Mouse (Mus musculus) forebrain, embryonic 13.5 days (tissue): ENCODE data around the gene Mef2a. TPM values are rescaled to one million over a fixed set of nuclear protein-coding genes. Genes with fewer than 3 reads are reported as not detected.

ENCODE experiments used
- ATAC-seq: fragments of 200-750 bp; cut with Nextera tagmentation; 2 replicates; pipeline ENCODE4 v1.8.0; 2017
- H3K27ac ChIP-seq: fragments of 300-500 bp; sonication (generic); 2 replicates; pipeline ENCODE4 v1.5.1; 2015; ENCODE audit warnings: inconsistent platforms, mild to moderate bottlenecking, moderate library complexity
- H3K27me3 ChIP-seq: fragments of 300-500 bp; sonication (generic); 2 replicates; pipeline ENCODE4 v1.6.1; 2015; ENCODE audit warnings: mild to moderate bottlenecking, inconsistent platforms
- H3K36me3 ChIP-seq: fragments of 300-500 bp; sonication (generic); 2 replicates; pipeline ENCODE4 v1.6.1; 2015; ENCODE audit warnings: mild to moderate bottlenecking, inconsistent platforms; ENCODE audit not compliant: poor library complexity, severe bottlenecking
- H3K4me1 ChIP-seq: fragments of 300-500 bp; sonication (generic); 2 replicates; pipeline ENCODE4 v1.6.1; 2015; ENCODE audit warnings: inconsistent platforms
- H3K4me2 ChIP-seq: fragments of 300-500 bp; sonication (generic); 2 replicates; pipeline ENCODE4 v1.6.1; 2015; ENCODE audit warnings: inconsistent platforms, mild to moderate bottlenecking, moderate library complexity
- H3K4me3 ChIP-seq: fragments of 300-500 bp; sonication (generic); 2 replicates; pipeline ENCODE4 v1.5.1; 2015; ENCODE audit warnings: mild to moderate bottlenecking, inconsistent platforms
- H3K9ac ChIP-seq: fragments of 300-500 bp; sonication (generic); 2 replicates; pipeline ENCODE4 v1.6.1; 2015; ENCODE audit warnings: mild to moderate bottlenecking, inconsistent platforms
- H3K9me3 ChIP-seq: fragments of 300-500 bp; sonication (generic); replicated peaks from 2 replicates; pipeline ENCODE4 v1.6.1; 2016; ENCODE audit warnings: inconsistent platforms
- WGBS: fragments of 180-500 bp; shearing (Covaris S2); methylation state at CpG from one replicate; pipeline ENCODE4 v1.1.7; 2015; 5-methylcytosine and 5-hydroxymethylcytosine counted together
- polyA plus RNA-seq: library from polyadenylated mRNA; unstranded; fragments of >200 nt; fragmentation: Nextera tagmentation; extraction: Ambion mirVana; gene quantifications from 2 replicates; pipeline ENCODE4 v1.2.1, GENCODE M21; 2015

Gene Mef2a
- polyA plus RNA-seq, 1 experiment from 2014 or later = 26.0 TPM

DNA sequence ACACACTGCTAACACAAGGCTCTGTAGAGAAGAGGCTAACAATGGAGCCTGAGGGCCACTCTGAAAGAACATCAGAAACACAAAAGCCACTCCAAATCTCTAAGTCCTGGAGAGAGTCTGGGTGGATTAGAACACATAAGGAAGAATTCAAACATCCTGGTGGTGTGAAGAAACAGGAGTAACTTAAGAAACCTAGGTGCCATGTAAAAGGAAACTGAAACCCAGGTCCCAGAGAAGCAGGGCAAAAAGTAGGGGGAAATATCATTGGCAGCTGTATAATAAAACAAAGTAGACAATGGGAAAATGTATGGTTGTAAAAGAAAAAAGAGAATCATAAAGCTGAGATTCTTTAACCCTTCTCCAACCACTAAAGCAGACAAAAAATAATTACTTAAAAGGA is 12.8 kb downstream of the Mef2a start:
- H3K9me3 ChIP-seq = peaks cover 6% of the 10 kb centered on the region
- no peak overlapping the region for H3K4me3 ChIP-seq
- no peak overlapping the region for H3K4me2 ChIP-seq
- no peak overlapping the region for H3K27ac ChIP-seq
- peaks cover 6% of the 10 kb centered on the region; the same call in 1 of the 2 replicates for H3K36me3 ChIP-seq
- ATAC-seq = no peak
- no peak overlapping the region for H3K9ac ChIP-seq
- H3K4me1 ChIP-seq = no peaks in the 10 kb centered on the region
- no peaks in the 10 kb centered on the region for H3K27me3 ChIP-seq

DNA sequence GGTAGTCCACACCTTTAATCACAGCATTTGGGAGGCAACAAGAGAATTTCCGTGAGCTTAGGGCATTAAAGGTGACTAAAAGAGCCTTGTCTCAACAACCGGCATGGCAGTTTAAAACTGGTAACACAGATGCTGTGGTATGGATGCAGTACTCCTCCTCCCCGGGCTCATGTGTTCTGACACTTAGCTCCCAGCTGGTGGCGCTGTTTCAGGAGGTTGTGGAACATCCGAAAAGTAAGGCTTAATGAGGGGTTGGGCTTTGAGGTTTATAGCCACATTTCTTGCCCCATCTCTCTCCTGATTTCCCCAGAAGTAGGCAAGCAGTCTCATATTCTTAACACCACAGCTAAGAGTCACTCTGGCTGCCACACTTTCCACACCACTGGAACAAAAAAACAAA is 16.8 kb downstream of the Mef2a start:
- H3K4me2 ChIP-seq = no peak overlapping the region
- H3K9me3 ChIP-seq = peaks cover 6% of the 10 kb centered on the region
- 96% methylated on average over 5 of the region's 5 CpGs for WGBS
- no peaks in the 10 kb centered on the region for H3K27me3 ChIP-seq
- H3K27ac ChIP-seq = no peak overlapping the region
- ATAC-seq = no peak
- H3K4me1 ChIP-seq = no peaks in the 10 kb centered on the region
- H3K9ac ChIP-seq = no peak overlapping the region
- no peak overlapping the region for H3K4me3 ChIP-seq
- peaks cover 6% of the 10 kb centered on the region; the same call in 1 of the 2 replicates for H3K36me3 ChIP-seq

DNA sequence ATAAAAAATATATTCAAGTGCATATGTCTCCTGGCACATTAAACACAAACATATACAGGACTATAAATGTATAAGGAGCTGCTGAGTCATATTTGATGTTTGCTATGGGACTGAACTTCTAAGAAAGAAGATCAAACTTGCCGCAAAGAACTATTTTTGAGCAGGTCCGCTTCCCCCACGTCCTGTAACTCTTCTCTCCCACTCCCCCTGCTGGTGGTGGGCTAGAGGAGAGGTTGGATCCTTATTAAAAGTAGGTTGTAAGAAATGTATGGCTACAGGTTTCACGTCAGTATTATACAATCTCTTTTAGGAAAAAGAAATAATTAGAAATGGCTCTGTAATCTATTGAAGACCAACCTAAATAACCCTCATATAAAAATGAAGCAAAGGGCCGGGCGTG is 19.0 kb downstream of the Mef2a start:
- no peak for ATAC-seq
- Histone ChIP-seq H3K9me3 (peaks cover 6% of the 10 kb centered on the region), H3K9ac (no peak overlapping the region), H3K27me3 (no peaks in the 10 kb centered on the region), H3K4me1 (no peaks in the 10 kb centered on the region), H3K4me2 (no peak overlapping the region), H3K36me3 (peaks cover 6% of the 10 kb centered on the region; the same call in 1 of the 2 replicates), H3K4me3 (no peak overlapping the region), H3K27ac (no peak overlapping the region)
- 90% methylated on average over 6 of the region's 6 CpGs for WGBS

DNA sequence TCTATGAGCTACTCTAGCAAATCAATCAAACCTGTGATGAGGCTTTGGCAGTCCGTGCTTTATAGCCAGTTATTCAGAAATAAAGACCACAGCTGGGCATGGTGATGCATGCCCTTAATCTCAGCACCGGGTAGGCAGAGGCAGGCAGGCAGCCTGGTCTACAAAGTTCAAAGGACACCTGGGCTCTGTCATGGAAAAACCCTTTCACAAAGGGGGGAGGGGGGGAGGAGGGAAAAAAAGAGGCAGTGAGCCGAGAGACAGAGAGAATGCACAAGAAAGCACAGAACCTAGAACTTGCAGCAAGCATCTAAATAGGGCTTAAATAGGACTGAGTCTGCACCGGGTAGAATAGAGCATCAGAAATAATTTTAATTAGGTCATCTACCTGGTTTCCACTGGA is 19.7 kb downstream of the Mef2a start:
- 76% methylated on average over 4 of the region's 4 CpGs for WGBS
- Histone ChIP-seq H3K9me3 (peaks cover 6% of the 10 kb centered on the region), H3K36me3 (peaks cover 6% of the 10 kb centered on the region; the same call in 1 of the 2 replicates), H3K4me2 (no peak overlapping the region), H3K4me3 (no peak overlapping the region), H3K27me3 (no peaks in the 10 kb centered on the region), H3K4me1 (no peaks in the 10 kb centered on the region), H3K27ac (no peak overlapping the region), H3K9ac (no peak overlapping the region)
- no peak for ATAC-seq

DNA sequence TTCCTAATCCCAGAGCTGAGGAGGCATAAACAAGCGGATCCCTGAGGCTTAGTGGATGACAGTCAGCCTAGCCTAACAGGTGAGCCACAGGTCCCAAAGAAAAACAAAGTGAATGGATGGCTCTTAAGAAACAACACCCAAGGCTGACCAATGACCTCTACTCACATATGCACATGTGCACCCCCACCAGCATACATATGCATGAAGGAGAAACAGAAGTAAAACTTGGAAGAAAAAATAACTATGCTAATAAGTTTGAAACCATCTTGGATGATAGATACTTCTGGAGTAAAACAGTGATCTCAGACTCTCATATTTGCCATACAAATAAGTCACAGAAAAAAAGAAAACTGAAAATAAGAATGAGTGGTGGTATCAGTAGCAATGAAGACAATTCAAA is 28.2 kb downstream of the Mef2a start:
- H3K9ac ChIP-seq = no peak overlapping the region
- H3K36me3 ChIP-seq = peaks cover 2% of the 10 kb centered on the region
- WGBS = 82% methylated on average over 1 of the region's 1 CpGs
- ATAC-seq = no peak
- no peaks in the 10 kb centered on the region for H3K9me3 ChIP-seq
- H3K4me2 ChIP-seq = no peak overlapping the region
- H3K4me1 ChIP-seq = no peaks in the 10 kb centered on the region
- H3K27me3 ChIP-seq = no peaks in the 10 kb centered on the region
- no peak overlapping the region for H3K4me3 ChIP-seq
- no peak overlapping the region for H3K27ac ChIP-seq

DNA sequence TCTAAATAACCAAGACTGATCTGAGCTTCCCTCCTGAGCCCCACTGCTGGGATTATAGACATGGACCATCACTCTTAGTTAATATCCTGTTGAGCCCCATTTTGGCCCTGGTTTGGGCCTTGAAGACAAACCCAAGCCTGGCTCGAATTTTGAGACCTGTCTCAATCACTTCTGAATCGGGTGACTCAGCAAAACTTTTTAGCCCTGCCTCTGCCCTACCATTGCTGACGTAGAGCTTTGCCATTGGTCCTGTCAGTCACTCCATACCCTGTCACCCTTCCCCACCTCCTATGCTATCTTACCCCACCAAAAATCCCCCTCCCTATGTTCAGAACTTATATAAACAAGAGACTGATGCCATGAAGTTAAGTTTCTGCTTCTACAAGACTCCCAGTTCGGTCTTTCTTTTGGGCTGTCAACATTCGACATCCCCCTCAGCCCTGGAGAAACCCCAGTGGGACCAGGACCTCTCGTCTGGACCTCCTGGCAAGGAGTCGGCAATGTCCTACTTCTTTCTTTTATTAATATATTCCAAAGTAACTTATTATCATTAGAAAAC is 30.5 kb downstream of the Mef2a start:
- no peak for ATAC-seq
- Histone ChIP-seq H3K36me3 (peaks cover 2% of the 10 kb centered on the region), H3K4me3 (no peak overlapping the region), H3K9me3 (no peaks in the 10 kb centered on the region), H3K27me3 (no peaks in the 10 kb centered on the region), H3K4me1 (no peaks in the 10 kb centered on the region), H3K9ac (no peak overlapping the region), H3K27ac (no peak overlapping the region), H3K4me2 (no peak overlapping the region)
- WGBS = 92% methylated on average over 7 of the region's 7 CpGs

DNA sequence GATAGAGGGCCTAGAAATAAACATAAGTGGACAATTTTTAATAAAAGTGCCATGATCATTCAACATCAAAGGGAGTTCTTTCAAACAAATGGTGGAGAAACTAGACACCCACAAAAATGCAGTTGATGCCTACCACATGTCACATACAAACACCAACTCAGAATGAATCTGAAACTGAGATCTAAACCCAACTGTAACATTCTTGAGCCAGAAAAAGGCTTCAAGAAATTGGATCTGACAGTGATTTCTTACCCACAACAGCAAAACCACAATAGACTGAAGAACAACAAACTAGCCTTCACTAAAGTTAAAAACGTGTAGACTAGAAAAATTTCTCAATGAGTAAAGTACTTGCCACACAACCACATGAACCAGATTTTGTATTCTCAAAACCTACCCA is 52.3 kb downstream of the Mef2a start:
- no peak for ATAC-seq
- no peaks in the 10 kb centered on the region for H3K9me3 ChIP-seq
- 88% methylated on average over 1 of the region's 1 CpGs for WGBS
- H3K27me3 ChIP-seq = no peaks in the 10 kb centered on the region
- H3K4me2 ChIP-seq = no peak overlapping the region
- no peak overlapping the region for H3K9ac ChIP-seq
- H3K4me3 ChIP-seq = no peak overlapping the region
- H3K36me3 ChIP-seq = no peaks in the 10 kb centered on the region
- no peak overlapping the region for H3K27ac ChIP-seq
- H3K4me1 ChIP-seq = no peaks in the 10 kb centered on the region

DNA sequence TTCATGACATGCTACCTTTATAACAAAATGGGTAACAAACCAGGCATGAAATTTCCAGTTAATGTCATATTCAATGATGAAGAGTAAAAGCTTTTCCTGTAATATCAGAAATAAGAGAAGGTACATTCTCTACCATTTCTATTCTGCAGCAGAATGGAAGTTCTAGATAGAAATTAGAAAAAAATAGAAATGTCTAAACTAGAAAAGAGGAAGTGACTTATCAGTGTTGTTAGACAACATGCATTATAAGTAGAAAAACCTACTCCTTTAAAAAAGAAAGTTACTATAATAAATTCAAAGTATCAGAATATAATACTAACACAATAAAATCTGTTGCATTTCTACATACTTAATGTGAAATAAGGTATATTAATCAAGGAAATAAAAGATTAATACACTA is 54.0 kb downstream of the Mef2a start:
- Histone ChIP-seq H3K4me3 (no peak overlapping the region), H3K27ac (no peak overlapping the region), H3K27me3 (no peaks in the 10 kb centered on the region), H3K4me1 (no peaks in the 10 kb centered on the region), H3K9ac (no peak overlapping the region), H3K36me3 (peaks cover 2% of the 10 kb centered on the region; the same call in 1 of the 2 replicates), H3K9me3 (no peaks in the 10 kb centered on the region), H3K4me2 (no peak overlapping the region)
- no peak for ATAC-seq

DNA sequence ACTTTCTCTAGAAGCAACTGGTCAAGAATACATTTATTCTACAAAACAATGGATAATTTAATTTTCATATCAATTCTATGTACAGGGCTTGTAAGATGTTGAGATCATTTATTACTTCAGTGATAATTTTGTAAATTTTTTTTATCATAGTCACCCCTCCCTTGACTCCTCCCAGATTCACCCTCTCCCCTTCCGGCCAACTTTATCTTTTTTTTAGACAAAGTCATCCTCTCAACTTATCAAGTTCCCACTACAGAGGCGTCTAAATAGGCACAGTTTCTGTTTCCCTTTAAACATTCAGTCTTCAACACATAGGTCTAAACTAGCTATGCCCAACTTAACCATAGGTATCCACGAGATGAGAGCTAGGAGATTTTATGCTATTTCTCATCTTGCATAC is 59.5 kb downstream of the Mef2a start:
- H3K9ac ChIP-seq = no peak overlapping the region
- H3K9me3 ChIP-seq = no peaks in the 10 kb centered on the region
- H3K27me3 ChIP-seq = no peaks in the 10 kb centered on the region
- no peak for ATAC-seq
- H3K36me3 ChIP-seq = peaks cover 2% of the 10 kb centered on the region; the same call in 1 of the 2 replicates
- H3K4me1 ChIP-seq = no peaks in the 10 kb centered on the region
- H3K27ac ChIP-seq = no peak overlapping the region
- H3K4me3 ChIP-seq = no peak overlapping the region
- no peak overlapping the region for H3K4me2 ChIP-seq
- WGBS = 95% methylated on average over 3 of the region's 3 CpGs

DNA sequence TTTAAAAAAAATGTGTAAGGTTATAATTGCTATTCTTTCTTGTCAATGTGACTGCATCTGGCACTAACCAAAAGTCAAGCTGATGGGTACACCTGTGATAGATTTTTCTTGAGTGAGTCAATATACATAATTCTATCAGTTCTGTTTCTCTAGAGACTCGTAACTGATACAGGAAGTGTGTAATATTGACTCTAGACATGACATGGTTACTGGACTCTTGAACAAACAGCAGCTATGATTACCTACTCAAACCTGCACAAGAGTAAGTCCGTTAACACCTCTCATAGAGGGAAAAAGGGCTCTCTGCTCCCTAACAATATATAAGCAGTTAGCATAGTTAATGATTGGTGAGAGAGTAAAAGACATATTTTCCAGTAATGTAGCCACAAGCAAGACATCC is 62.5 kb downstream of the Mef2a start:
- no peaks in the 10 kb centered on the region for H3K9me3 ChIP-seq
- no peak overlapping the region for H3K9ac ChIP-seq
- H3K4me3 ChIP-seq = no peak overlapping the region
- H3K36me3 ChIP-seq = peaks cover 2% of the 10 kb centered on the region; the same call in 1 of the 2 replicates
- no peak overlapping the region for H3K4me2 ChIP-seq
- H3K27me3 ChIP-seq = no peaks in the 10 kb centered on the region
- H3K4me1 ChIP-seq = no peaks in the 10 kb centered on the region
- ATAC-seq = no peak
- no peak overlapping the region for H3K27ac ChIP-seq
- 95% methylated on average over 2 of the region's 2 CpGs for WGBS

DNA sequence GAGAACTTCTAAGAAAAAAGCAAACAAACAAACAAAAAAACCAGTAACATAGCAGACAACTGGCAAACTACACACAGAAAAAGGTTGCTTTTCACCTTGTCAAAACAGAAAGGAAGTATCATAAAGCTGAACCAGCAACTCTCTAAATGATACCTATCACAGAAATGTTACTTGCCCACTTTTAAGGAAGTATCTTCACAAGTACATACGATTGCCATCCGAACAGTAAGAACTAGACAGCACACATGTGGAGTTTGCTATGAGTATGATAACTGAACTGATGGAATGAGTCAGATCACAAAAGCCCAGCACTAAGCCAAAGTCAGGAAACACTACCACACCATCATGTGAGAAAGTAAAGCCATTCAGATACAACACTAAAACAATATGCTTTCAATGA is 64.6 kb downstream of the Mef2a start:
- H3K4me1 ChIP-seq = no peaks in the 10 kb centered on the region
- no peaks in the 10 kb centered on the region for H3K36me3 ChIP-seq
- no peaks in the 10 kb centered on the region for H3K27me3 ChIP-seq
- H3K4me3 ChIP-seq = no peak overlapping the region
- 93% methylated on average over 2 of the region's 2 CpGs for WGBS
- H3K9ac ChIP-seq = no peak overlapping the region
- ATAC-seq = no peak
- H3K9me3 ChIP-seq = no peaks in the 10 kb centered on the region
- H3K27ac ChIP-seq = no peak overlapping the region
- no peak overlapping the region for H3K4me2 ChIP-seq

DNA sequence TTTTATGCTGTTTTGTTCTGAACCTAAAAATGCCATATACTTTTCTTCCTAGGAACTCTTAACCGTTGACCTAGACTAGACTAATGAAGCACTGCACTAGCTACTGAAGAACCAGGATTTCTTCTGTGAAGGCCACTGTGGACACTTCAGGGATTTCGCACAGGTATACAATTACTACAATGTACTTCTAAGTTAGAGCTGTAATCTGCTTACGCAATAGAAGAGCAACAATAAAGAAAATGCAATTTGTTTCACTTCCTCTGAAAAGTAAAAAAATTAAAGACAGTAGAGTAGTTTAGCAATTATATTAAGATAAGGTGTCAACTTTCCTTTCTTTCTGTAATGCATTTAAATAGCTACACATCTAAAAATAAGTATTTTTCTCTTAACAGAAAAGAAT is 65.6 kb downstream of the Mef2a start:
- no peaks in the 10 kb centered on the region for H3K36me3 ChIP-seq
- 95% methylated on average over 3 of the region's 3 CpGs for WGBS
- no peaks in the 10 kb centered on the region for H3K4me1 ChIP-seq
- no peak overlapping the region for H3K4me3 ChIP-seq
- H3K27me3 ChIP-seq = no peaks in the 10 kb centered on the region
- no peak for ATAC-seq
- H3K4me2 ChIP-seq = no peak overlapping the region
- no peak overlapping the region for H3K9ac ChIP-seq
- H3K27ac ChIP-seq = no peak overlapping the region
- no peaks in the 10 kb centered on the region for H3K9me3 ChIP-seq

DNA sequence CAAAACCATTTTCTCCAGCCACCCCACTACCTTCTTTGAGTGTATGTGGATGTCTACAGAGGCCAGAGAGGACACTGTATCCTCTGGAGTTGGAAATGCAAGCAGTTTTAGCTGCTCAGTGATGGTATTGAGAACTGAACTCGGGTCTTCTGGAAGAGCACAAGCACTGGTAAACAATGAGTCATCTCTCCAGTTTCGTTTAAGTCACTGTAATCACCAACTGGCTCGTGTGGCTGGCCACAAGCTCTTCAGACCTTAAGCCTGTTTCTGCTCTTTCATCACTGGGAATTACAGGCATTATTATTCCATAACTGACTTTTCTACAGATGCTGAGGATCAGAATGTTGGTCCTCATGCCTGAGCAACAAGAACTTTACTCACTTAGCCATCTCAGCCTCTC is 67.7 kb downstream of the Mef2a start:
- WGBS = 86% methylated on average over 3 of the region's 3 CpGs
- no peaks in the 10 kb centered on the region for H3K36me3 ChIP-seq
- H3K4me3 ChIP-seq = no peak overlapping the region
- no peaks in the 10 kb centered on the region for H3K4me1 ChIP-seq
- no peaks in the 10 kb centered on the region for H3K9me3 ChIP-seq
- no peaks in the 10 kb centered on the region for H3K27me3 ChIP-seq
- H3K9ac ChIP-seq = no peak overlapping the region
- H3K27ac ChIP-seq = no peak overlapping the region
- no peak overlapping the region for H3K4me2 ChIP-seq
- ATAC-seq = no peak
